Mouse (Mus musculus) neural tube, embryonic 12.5 days (tissue): Measurements from ENCODE around the gene Hmgn2. TPM values are rescaled to one million over a fixed set of nuclear protein-coding genes. Genes with fewer than 3 reads are reported as not detected.
"Not testable (repeated sequence)": the region's sequence is repeated elsewhere in the genome, so short reads cannot be mapped to it uniquely, and the experiment has no call there.

Source experiments
- ATAC-seq: fragments of 200-750 bp; cut with Nextera tagmentation; 2 replicates; pipeline ENCODE4 v1.8.0; 2017; ENCODE audit warnings: low read depth, mild to moderate bottlenecking, moderate TSS enrichment, moderate library complexity; ENCODE audit not compliant: low FRiP score
- H3K27ac ChIP-seq: fragments of 300-500 bp; sonication (generic); 2 replicates; pipeline ENCODE4 v1.5.1; 2016
- H3K27me3 ChIP-seq: fragments of 300-500 bp; sonication (generic); replicated peaks from 2 replicates; pipeline ENCODE4 v1.6.1; 2016; ENCODE audit warnings: mild to moderate bottlenecking
- H3K36me3 ChIP-seq: fragments of 300-500 bp; sonication (generic); 2 replicates; pipeline ENCODE4 v1.6.1; 2016; ENCODE audit warnings: mild to moderate bottlenecking
- H3K4me1 ChIP-seq: fragments of 300-500 bp; sonication (generic); 2 replicates; pipeline ENCODE4 v1.6.1; 2016
- H3K4me2 ChIP-seq: fragments of 300-500 bp; sonication (generic); replicated peaks from 2 replicates; pipeline ENCODE4 v1.6.1; 2016; ENCODE audit warnings: mild to moderate bottlenecking
- H3K4me3 ChIP-seq: fragments of 300-500 bp; sonication (generic); 2 replicates; pipeline ENCODE4 v1.5.1; 2016
- H3K9ac ChIP-seq: fragments of 300-500 bp; sonication (generic); 2 replicates; pipeline ENCODE4 v1.6.1; 2016; ENCODE audit warnings: mild to moderate bottlenecking
- H3K9me3 ChIP-seq: fragments of 300-500 bp; sonication (generic); 2 replicates; pipeline ENCODE4 v1.6.1; 2016; ENCODE audit warnings: mild to moderate bottlenecking
- WGBS: fragments of 180-500 bp; shearing (Covaris S2); methylation state at CpG from one replicate; pipeline ENCODE4 v1.1.7; 2016; 5-methylcytosine and 5-hydroxymethylcytosine counted together
- polyA plus RNA-seq: library from polyadenylated mRNA; unstranded; fragments of >200 nt; fragmentation: Nextera tagmentation; extraction: Ambion mirVana; gene quantifications from 2 replicates; pipeline ENCODE4 v1.2.1, GENCODE M21; 2016

Hmgn2 gene
- polyA plus RNA-seq, 1 experiment from 2014 or later = 2,314 TPM

- H3K9ac ChIP-seq = no peak overlapping the region
- H3K4me1 ChIP-seq = no peaks in the 10 kb centered on the region
- no peak overlapping the region for H3K4me3 ChIP-seq
- H3K27ac ChIP-seq = no peak overlapping the region
- H3K4me2 ChIP-seq = no peak overlapping the region
- 62% methylated on average over 2 of the region's 2 CpGs for WGBS
- ATAC-seq = no peak
- no peaks in the 10 kb centered on the region for H3K9me3 ChIP-seq
- H3K27me3 ChIP-seq = no peaks in the 10 kb centered on the region
- no peaks in the 10 kb centered on the region for H3K36me3 ChIP-seq
Observed at GRCm38 (mm10) chr4:133938077-133938476, 30.4 kb downstream of the Hmgn2 start.

- ATAC-seq = no peak
- H3K27ac ChIP-seq = no peak overlapping the region
- no peaks in the 10 kb centered on the region for H3K9me3 ChIP-seq
- no peaks in the 10 kb centered on the region for H3K36me3 ChIP-seq
- H3K4me2 ChIP-seq = no peak overlapping the region
- 85% methylated on average over 3 of the region's 3 CpGs for WGBS
- no peak overlapping the region for H3K9ac ChIP-seq
- no peaks in the 10 kb centered on the region for H3K4me1 ChIP-seq
- H3K27me3 ChIP-seq = no peaks in the 10 kb centered on the region
- no peak overlapping the region for H3K4me3 ChIP-seq
Observed at GRCm38 (mm10) chr4:133931785-133932184, 36.7 kb downstream of the Hmgn2 start.

GRCm38 (mm10) chr4:133931349-133931748, 37.1 kb downstream of the Hmgn2 start:
- ATAC-seq = no peak
- 17% methylated on average over 10 of the region's 10 CpGs for WGBS
- no peaks in the 10 kb centered on the region for H3K36me3 ChIP-seq
- H3K4me1 ChIP-seq = no peaks in the 10 kb centered on the region
- no peaks in the 10 kb centered on the region for H3K9me3 ChIP-seq
- no peak overlapping the region for H3K9ac ChIP-seq
- no peaks in the 10 kb centered on the region for H3K27me3 ChIP-seq
- no peak overlapping the region for H3K27ac ChIP-seq
- no peak overlapping the region for H3K4me2 ChIP-seq
- H3K4me3 ChIP-seq = no peak overlapping the region

GRCm38 (mm10) chr4:133929278-133929670, 39.2 kb downstream of the Hmgn2 start:
- 38% methylated on average over 7 of the region's 7 CpGs for WGBS
- no peaks in the 10 kb centered on the region for H3K9me3 ChIP-seq
- H3K27ac ChIP-seq = no peak overlapping the region
- H3K9ac ChIP-seq = no peak overlapping the region
- no peaks in the 10 kb centered on the region for H3K27me3 ChIP-seq
- ATAC-seq = no peak
- H3K4me2 ChIP-seq = no peak overlapping the region
- H3K4me3 ChIP-seq = no peak overlapping the region
- H3K4me1 ChIP-seq = no peaks in the 10 kb centered on the region
- H3K36me3 ChIP-seq = no peaks in the 10 kb centered on the region

- H3K4me2 ChIP-seq = no peak overlapping the region
Observed at GRCm38 (mm10) chr4:133928576-133929277, 39.7 kb downstream of the Hmgn2 start.

GRCm38 (mm10) chr4:133925204-133925603, 43.2 kb downstream of the Hmgn2 start:
- ATAC-seq = no peak
- WGBS = 85% methylated on average over 4 of the region's 4 CpGs
- H3K4me3 ChIP-seq = no peak overlapping the region

More at GRCm38 (mm10) chr4:133928576-133929277, 39.7 kb downstream of the Hmgn2 start:
- H3K9ac ChIP-seq = no peak overlapping the region
- no peak overlapping the region for H3K27ac ChIP-seq
- no peaks in the 10 kb centered on the region for H3K4me1 ChIP-seq
- 57% methylated on average over 15 of the region's 15 CpGs for WGBS
- no peaks in the 10 kb centered on the region for H3K27me3 ChIP-seq
- no peak for ATAC-seq
- H3K9me3 ChIP-seq = no peaks in the 10 kb centered on the region
- H3K36me3 ChIP-seq = no peaks in the 10 kb centered on the region
- H3K4me3 ChIP-seq = no peak overlapping the region

GRCm38 (mm10) chr4:133923743-133924142, 44.7 kb downstream of the Hmgn2 start:
- ATAC-seq = no peak
- Histone ChIP-seq H3K9ac (no peak overlapping the region), H3K9me3 (no peaks in the 10 kb centered on the region), H3K27me3 (no peaks in the 10 kb centered on the region), H3K4me2 (no peak overlapping the region), H3K4me1 (no peaks in the 10 kb centered on the region), H3K36me3 (no peaks in the 10 kb centered on the region), H3K27ac (no peak overlapping the region), H3K4me3 (no peak overlapping the region)
- 88% methylated on average over 5 of the region's 5 CpGs for WGBS

More at GRCm38 (mm10) chr4:133925204-133925603, 43.2 kb downstream of the Hmgn2 start:
- Histone ChIP-seq H3K27ac (no peak overlapping the region), H3K9me3 (no peaks in the 10 kb centered on the region), H3K4me2 (no peak overlapping the region), H3K36me3 (no peaks in the 10 kb centered on the region), H3K4me1 (no peaks in the 10 kb centered on the region), H3K27me3 (no peaks in the 10 kb centered on the region), H3K9ac (no peak overlapping the region)

- H3K9ac ChIP-seq, H3K27ac ChIP-seq, ATAC-seq, H3K4me1 ChIP-seq, H3K27me3 ChIP-seq, H3K4me2 ChIP-seq, H3K9me3 ChIP-seq, H3K36me3 ChIP-seq, H3K4me3 ChIP-seq: not testable (repeated sequence)
- 89% methylated on average over 23 of the region's 23 CpGs for WGBS
Observed at GRCm38 (mm10) chr4:133918093-133918825, 50.2 kb downstream of the Hmgn2 start.

Other genes starting within 250 kb of the Hmgn2 start
- 41.0 and 42.4 TPM in 2 replicates for gene Arid1a, start 211.9 kb downstream of the Hmgn2 start, polyA plus RNA-seq
- 28.7 and 29.2 TPM in 2 replicates for gene Rps6ka1, start 80.9 kb downstream of the Hmgn2 start, polyA plus RNA-seq
- gene Dhdds, start 32.3 kb upstream of the Hmgn2 start, polyA plus RNA-seq = 41.1 and 42.7 TPM in 2 replicates
- 0.84 and 1.9 TPM in 2 replicates for gene Lin28a, start 50.2 kb upstream of the Hmgn2 start, polyA plus RNA-seq
- gene Zfp683, start 85.2 kb upstream of the Hmgn2 start, polyA plus RNA-seq = not detected in 2 replicates
- 0.65 and 1.5 TPM in 2 replicates for gene Crybg2, start 92.2 kb upstream of the Hmgn2 start, polyA plus RNA-seq
- gene Cd52, start 126.4 kb upstream of the Hmgn2 start, polyA plus RNA-seq = 5.7 and 7.2 TPM in 2 replicates
- 7.3 and 8.0 TPM in 2 replicates for gene Ubxn11, start 133.9 kb upstream of the Hmgn2 start, polyA plus RNA-seq
- 312 and 336 TPM in 2 replicates for gene Sh3bgrl3, start 160.1 kb upstream of the Hmgn2 start, polyA plus RNA-seq
- 26.3 and 30.3 TPM in 2 replicates for gene Cep85, start 218.5 kb upstream of the Hmgn2 start, polyA plus RNA-seq
- gene Gm7534, start 234.4 kb upstream of the Hmgn2 start, polyA plus RNA-seq = not detected in 2 replicates